Mouse (Mus musculus): Measurements from ENCODE around the gene Dab1. TPM values are rescaled to one million over a fixed set of nuclear protein-coding genes. Genes with fewer than 3 reads are reported as not detected.

The Dab1 gene
- polyA plus RNA-seq, 1 experiment from 2014 or later = 77.8 TPM

DNA sequence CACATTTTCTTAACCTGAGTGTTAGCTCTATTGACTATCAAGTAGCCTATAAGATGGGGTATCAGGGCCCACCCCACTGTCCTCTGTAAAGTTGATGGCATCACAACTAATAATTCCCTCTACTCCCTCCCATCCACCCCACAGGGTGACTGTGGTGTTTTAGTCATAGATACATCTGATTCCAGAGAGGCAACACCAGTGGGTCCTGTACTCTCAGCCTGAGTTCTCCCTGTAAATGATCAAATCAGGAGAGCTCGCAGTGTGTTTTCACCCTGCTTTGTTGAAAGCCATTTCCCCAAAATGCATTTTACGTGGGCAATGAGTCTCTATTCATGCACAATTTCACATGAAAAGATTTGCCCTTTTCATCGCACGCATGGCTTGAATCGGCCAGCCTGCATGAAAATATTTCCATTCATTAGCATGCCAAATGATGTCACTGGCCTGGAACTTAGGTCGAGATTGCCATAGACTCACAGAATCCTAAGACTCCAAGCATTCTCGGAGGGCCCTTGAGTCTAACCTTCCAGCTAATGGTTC lies 454.8 kb downstream of the Dab1 start:
- Histone ChIP-seq H3K4me3 (replicated peaks) (no peak overlapping the region), H3K27me3 (peaks cover 26% of the 10 kb centered on the region), H3K36me3 (replicated peaks) (no peaks in the 10 kb centered on the region), H3K27ac (no peak overlapping the region), H3K9me3 (no peaks in the 10 kb centered on the region), H3K4me2 (no peak overlapping the region), H3K9ac (no peak overlapping the region), H3K4me1 (peaks cover 13% of the 10 kb centered on the region)
- ATAC-seq (ENCODE audit: low FRiP score) = peak; percentile 74
- 10% methylated on average over 7 of the region's 7 CpGs for WGBS

DNA sequence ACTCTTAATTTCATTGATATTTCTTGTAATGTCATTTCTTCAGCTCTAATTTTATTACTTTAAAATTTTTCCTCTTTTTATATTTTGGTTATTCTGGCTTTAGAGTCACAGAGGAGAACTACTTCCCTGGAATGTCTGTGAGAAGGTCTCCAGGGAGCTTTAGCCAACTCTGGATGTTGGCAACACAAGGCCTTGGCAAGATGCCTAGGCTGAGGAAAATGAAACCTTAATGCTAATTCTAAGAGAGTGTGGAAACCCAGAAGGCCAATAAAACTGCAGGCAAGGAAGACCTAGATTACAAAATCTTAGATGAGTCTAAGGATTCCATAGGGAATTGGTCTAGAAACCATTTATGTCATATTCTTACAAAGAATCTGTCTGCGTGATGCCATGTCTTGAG lies 458.6 kb downstream of the Dab1 start:
- Histone ChIP-seq H3K9me3 (no peaks in the 10 kb centered on the region), H3K27me3 (peaks cover 5% of the 10 kb centered on the region; the same call in 1 of the 2 replicates), H3K27ac (no peak overlapping the region), H3K4me2 (no peak overlapping the region), H3K36me3 (replicated peaks) (no peaks in the 10 kb centered on the region), H3K4me1 (peaks cover 13% of the 10 kb centered on the region), H3K9ac (no peak overlapping the region), H3K4me3 (replicated peaks) (no peak overlapping the region)
- ATAC-seq (ENCODE audit: low FRiP score) = no peak
- 92% methylated on average over 1 of the region's 1 CpGs for WGBS

DNA sequence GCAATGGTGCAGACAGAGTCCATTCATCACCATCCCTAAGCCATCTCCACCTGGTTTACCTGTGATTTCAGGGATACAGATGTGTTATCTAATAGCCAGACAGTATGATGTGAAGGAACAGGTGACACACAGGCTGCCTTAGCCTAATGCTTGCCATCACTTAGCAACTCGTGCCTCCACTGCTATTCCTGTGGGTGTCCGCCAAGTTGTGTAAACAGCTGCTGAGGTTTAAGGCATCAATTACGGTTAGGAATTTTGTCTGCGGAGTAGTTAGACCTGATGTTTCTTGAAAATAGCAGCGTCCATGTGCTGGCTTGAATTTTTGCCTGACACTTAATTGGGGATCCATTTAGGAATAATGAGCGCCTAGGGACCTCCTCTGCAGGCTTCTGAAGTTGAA lies 487.1 kb downstream of the Dab1 start:
- Histone ChIP-seq H3K36me3 (replicated peaks) (no peaks in the 10 kb centered on the region), H3K27me3 (no peaks in the 10 kb centered on the region), H3K4me3 (replicated peaks) (no peak overlapping the region), H3K9ac (no peak overlapping the region), H3K27ac (no peak overlapping the region), H3K4me1 (no peaks in the 10 kb centered on the region), H3K9me3 (no peaks in the 10 kb centered on the region), H3K4me2 (no peak overlapping the region)
- ATAC-seq (ENCODE audit: low FRiP score) = no peak
- WGBS = 84% methylated on average over 6 of the region's 6 CpGs

DNA sequence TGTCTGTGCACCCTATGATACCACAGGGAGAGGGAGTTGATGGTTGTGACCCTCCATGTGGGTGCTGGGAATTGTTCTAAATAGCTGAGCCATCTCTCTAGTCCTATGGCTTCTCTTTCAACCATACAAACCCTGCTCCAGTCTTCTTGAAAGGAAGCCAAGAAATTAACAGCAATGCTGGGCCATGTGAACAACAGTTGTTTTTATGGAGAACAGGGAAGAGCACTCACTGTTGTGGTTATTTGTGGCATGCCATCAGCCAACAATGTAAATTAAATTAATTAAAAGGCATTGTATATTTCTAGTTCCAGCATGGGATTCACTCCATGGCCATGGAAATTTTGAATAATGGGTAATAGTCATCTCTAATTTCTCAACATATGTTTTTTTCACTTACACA lies 492.5 kb downstream of the Dab1 start:
- H3K9me3 ChIP-seq = no peaks in the 10 kb centered on the region
- H3K4me2 ChIP-seq = no peak overlapping the region
- H3K36me3 ChIP-seq (replicated peaks) = no peaks in the 10 kb centered on the region
- no peak for ATAC-seq (ENCODE audit: low FRiP score)
- peaks cover 9% of the 10 kb centered on the region; the same call in 1 of the 2 replicates for H3K4me1 ChIP-seq
- H3K4me3 ChIP-seq (replicated peaks) = no peak overlapping the region
- H3K27ac ChIP-seq = no peak overlapping the region
- H3K9ac ChIP-seq = no peak overlapping the region
- H3K27me3 ChIP-seq = no peaks in the 10 kb centered on the region

DNA sequence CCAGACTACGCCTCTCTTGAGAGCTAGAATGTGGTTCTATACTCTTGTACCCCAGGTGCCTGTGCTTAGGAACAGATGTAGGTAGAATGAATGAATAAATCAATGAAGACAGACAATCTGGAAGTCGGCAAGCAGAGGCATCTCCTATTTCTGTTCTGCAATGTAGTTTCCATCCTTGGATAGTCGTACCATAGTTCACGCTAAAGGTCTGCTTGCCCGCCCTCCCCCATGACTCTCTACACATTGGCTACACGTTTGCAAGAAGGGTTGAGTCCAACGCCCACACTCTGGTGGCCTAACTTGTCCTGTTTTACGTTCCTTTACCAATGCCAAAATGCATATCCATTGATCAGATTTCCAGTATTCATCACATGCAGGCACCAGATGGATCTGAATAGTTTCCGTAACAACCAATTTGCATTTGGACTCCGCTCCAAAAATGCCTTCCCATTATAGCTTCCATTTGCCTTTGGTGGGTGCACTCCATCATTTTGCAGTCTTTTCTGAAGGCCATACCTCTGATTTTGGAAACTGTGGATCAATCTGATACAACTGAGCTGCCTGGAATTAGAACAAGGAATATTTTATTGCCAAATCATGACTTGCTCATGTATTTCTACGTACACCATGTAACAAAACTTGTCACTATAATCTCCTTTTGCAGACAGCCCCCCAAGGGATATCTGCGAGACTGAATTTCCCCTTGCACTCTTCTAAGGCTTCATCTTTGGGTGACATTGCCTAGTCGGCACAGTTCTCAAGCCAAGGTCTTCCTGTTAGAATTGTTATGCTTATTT lies 494.2 kb downstream of the Dab1 start:
- Histone ChIP-seq H3K4me2 (no peak overlapping the region), H3K27ac (no peak overlapping the region), H3K36me3 (replicated peaks) (no peaks in the 10 kb centered on the region), H3K27me3 (no peaks in the 10 kb centered on the region), H3K9ac (no peak overlapping the region), H3K9me3 (no peaks in the 10 kb centered on the region), H3K4me1 (peaks cover 9% of the 10 kb centered on the region; the same call in 1 of the 2 replicates), H3K4me3 (replicated peaks) (no peak overlapping the region)
- no peak for ATAC-seq (ENCODE audit: low FRiP score)
- 84% methylated on average over 13 of the region's 13 CpGs for WGBS

DNA sequence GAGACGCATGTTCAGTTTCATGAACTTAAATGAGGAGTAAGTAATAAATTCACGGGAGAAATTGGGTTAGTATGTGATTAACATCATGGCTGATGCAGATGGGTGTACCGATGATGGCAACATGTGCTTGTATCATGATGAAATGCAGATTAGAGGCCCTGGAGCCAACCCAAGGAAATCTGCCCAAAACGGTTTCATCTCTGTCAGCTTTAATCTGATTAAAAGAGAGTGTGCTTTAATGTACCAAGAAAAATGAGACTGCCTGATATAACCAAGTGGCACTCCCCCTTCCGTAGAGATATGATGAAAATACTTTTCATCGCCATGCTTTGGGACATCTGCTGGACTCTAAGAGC lies 494.8 kb downstream of the Dab1 start:
- no peak for ATAC-seq (ENCODE audit: low FRiP score)
- Histone ChIP-seq H3K4me2 (no peak overlapping the region), H3K9ac (no peak overlapping the region), H3K4me3 (replicated peaks) (no peak overlapping the region), H3K27ac (no peak overlapping the region), H3K9me3 (no peaks in the 10 kb centered on the region), H3K36me3 (replicated peaks) (no peaks in the 10 kb centered on the region), H3K27me3 (no peaks in the 10 kb centered on the region), H3K4me1 (peaks cover 9% of the 10 kb centered on the region; the same call in 1 of the 2 replicates)
- 92% methylated on average over 6 of the region's 6 CpGs for WGBS

DNA sequence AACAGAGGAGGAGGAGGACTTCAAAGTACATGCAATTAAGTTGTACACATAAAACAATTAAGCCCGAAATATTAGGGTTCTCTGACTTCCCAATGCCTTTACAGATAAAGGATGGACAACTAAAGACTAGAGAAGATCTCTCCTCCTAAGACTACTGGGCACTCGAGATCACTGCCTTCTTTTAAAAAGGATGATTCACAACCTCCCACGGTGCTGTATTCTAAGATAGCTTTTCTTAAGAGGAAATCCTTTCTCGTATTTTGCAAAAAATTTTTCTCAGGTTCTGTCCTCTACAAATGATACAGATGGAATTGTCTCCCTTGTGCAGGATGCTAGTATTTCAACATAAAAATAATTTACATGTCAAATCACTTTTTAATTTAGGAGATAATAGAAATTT lies 500.9 kb downstream of the Dab1 start:
- Histone ChIP-seq H3K4me1 (no peaks in the 10 kb centered on the region), H3K4me2 (no peak overlapping the region), H3K27ac (no peak overlapping the region), H3K27me3 (no peaks in the 10 kb centered on the region), H3K9ac (no peak overlapping the region), H3K4me3 (replicated peaks) (no peak overlapping the region), H3K9me3 (no peaks in the 10 kb centered on the region), H3K36me3 (replicated peaks) (no peaks in the 10 kb centered on the region)
- 84% methylated on average over 4 of the region's 4 CpGs for WGBS
- no peak for ATAC-seq (ENCODE audit: low FRiP score)

DNA sequence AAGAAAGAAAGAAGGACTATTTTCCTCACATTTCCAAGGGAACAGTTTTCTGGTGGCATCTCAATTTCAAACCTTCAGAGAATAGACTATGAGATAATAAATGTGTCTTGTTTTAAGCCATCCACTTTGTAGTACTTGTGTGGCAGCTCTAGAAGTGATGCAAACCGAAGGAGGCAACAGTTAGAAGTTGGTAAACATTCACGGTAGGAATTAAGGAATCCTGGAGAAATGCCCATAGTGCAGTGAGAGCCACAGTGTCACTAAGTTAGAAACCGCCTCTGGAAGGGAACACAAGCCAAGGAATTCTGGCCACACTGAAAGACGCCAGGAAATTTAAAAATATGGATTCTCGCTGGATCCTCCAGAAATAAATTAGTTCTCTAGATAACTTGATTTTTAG lies 502.8 kb downstream of the Dab1 start:
- no peaks in the 10 kb centered on the region for H3K36me3 ChIP-seq (replicated peaks)
- ATAC-seq (ENCODE audit: low FRiP score) = no peak
- no peaks in the 10 kb centered on the region for H3K27me3 ChIP-seq
- H3K9ac ChIP-seq = no peak overlapping the region
- no peak overlapping the region for H3K4me3 ChIP-seq (replicated peaks)
- H3K4me1 ChIP-seq = no peaks in the 10 kb centered on the region
- no peak overlapping the region for H3K4me2 ChIP-seq
- 91% methylated on average over 5 of the region's 5 CpGs for WGBS
- H3K9me3 ChIP-seq = no peaks in the 10 kb centered on the region
- no peak overlapping the region for H3K27ac ChIP-seq

DNA sequence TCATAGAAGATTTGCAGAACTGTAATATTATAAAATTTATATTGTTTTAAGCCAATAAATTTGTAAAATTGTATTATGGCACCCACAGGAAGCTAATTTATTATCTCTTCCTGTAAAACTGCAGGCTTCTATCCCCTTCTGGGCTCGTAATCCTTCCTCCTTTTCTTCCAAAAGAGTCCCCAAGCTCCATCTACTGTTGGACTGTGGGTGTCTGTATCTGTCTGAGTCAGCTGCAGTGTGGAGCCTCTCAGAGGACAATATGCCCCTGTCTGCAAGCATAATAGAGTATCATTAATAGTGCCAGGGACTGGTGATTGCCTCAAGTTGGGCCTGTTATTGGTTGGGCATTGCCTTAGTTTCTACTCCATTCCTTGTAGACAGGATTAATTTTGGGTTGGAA lies 503.2 kb downstream of the Dab1 start:
- Histone ChIP-seq H3K27me3 (no peaks in the 10 kb centered on the region), H3K9me3 (no peaks in the 10 kb centered on the region), H3K36me3 (replicated peaks) (no peaks in the 10 kb centered on the region), H3K4me2 (no peak overlapping the region), H3K4me1 (no peaks in the 10 kb centered on the region), H3K4me3 (replicated peaks) (no peak overlapping the region), H3K27ac (no peak overlapping the region), H3K9ac (no peak overlapping the region)
- ATAC-seq (ENCODE audit: low FRiP score) = no peak
- WGBS = 79% methylated on average over 1 of the region's 1 CpGs

DNA sequence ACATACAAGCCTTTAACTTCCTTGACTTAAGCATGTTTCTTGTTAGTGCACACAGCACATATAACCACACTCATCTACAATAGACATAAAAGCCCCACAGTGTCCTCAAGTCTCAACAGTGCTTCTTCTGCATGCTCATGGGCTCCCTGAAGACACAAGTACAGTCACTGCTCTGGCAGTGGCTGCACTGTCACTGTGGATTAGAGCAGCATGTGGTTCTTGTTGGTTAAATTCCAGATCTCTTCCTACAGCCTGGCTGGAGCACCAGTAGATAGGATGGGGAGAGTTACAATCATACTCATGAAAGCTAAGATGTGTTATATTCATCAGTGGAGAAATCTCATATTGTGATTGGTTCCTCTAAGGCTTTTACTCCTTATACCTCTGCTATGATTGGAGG lies 534.5 kb downstream of the Dab1 start:
- H3K27me3 ChIP-seq = no peaks in the 10 kb centered on the region
- no peaks in the 10 kb centered on the region for H3K4me1 ChIP-seq
- H3K9ac ChIP-seq = no peak overlapping the region
- no peak overlapping the region for H3K27ac ChIP-seq
- H3K36me3 ChIP-seq (replicated peaks) = no peaks in the 10 kb centered on the region
- no peaks in the 10 kb centered on the region for H3K9me3 ChIP-seq
- no peak overlapping the region for H3K4me3 ChIP-seq (replicated peaks)
- no peak overlapping the region for H3K4me2 ChIP-seq
- no peak for ATAC-seq (ENCODE audit: low FRiP score)

DNA sequence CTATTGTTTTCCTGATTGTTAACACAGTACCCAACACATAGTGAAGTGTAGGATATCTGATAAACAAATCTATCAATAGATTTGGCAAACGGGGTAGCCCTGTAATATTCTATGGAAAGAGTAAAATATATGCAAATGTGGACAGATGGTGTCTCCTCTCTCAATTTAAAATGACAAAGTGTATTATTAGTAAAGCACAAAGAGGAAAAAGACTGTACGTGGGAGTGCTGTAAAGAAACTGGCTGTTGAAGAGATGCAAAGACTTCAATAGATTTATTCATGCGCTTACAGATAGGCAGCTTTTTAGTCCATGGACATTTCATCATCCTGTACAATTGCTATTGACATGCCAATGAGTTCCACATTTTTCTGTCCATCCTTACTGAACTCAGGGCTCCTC lies 558.9 kb downstream of the Dab1 start:
- Histone ChIP-seq H3K36me3 (replicated peaks) (no peaks in the 10 kb centered on the region), H3K4me2 (no peak overlapping the region), H3K27ac (no peak overlapping the region), H3K4me3 (replicated peaks) (no peak overlapping the region), H3K4me1 (no peaks in the 10 kb centered on the region), H3K27me3 (no peaks in the 10 kb centered on the region), H3K9me3 (no peaks in the 10 kb centered on the region), H3K9ac (no peak overlapping the region)
- ATAC-seq (ENCODE audit: low FRiP score) = no peak
- 69% methylated on average over 3 of the region's 3 CpGs for WGBS

DNA sequence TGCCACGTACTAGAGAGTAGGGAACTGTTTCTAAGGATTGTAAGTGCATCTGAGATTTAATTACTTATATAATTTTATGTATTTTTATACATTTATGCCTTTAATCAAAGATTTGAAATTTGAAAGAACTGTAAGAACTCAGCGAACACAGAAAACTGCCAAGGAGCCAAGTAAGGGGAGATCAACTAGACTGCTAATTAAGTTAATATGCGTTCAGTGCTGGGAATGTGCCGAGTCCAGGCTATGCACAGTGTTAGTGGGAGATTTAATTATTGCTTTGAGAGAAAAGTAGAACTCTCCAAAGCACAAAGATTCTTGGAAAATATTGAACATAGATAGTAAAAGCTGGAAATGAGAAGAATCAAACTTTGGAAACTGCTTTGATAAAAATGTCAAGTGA lies 567.2 kb downstream of the Dab1 start:
- Histone ChIP-seq H3K9ac (no peak overlapping the region), H3K4me1 (no peaks in the 10 kb centered on the region), H3K4me3 (replicated peaks) (no peak overlapping the region), H3K36me3 (replicated peaks) (no peaks in the 10 kb centered on the region), H3K27ac (no peak overlapping the region), H3K9me3 (no peaks in the 10 kb centered on the region), H3K4me2 (no peak overlapping the region), H3K27me3 (no peaks in the 10 kb centered on the region)
- WGBS = 76% methylated on average over 4 of the region's 4 CpGs
- no peak for ATAC-seq (ENCODE audit: low FRiP score)

DNA sequence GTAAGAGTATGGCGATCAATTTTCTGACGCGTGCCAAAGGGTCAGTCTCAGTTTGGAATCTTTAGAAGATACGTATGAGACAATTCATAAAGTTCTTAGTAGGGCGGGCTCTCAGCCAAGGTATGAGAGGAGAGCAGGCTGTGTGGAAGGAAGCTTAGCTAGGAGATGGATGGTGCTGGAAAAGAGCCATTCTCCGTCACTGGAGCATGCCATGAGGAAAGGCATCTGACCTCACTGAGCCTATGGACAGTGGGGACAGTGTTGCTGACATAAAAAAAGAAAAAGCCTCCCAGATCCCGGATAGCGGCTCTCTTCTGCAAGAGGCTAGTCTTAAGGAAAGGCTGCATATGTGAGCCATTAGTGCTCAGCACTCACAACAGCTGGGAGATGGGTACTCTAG lies 579.5 kb downstream of the Dab1 start:
- Histone ChIP-seq H3K27ac (no peak overlapping the region), H3K27me3 (no peaks in the 10 kb centered on the region), H3K9ac (no peak overlapping the region), H3K36me3 (replicated peaks) (no peaks in the 10 kb centered on the region), H3K4me1 (no peaks in the 10 kb centered on the region), H3K4me2 (no peak overlapping the region), H3K9me3 (no peaks in the 10 kb centered on the region), H3K4me3 (replicated peaks) (no peak overlapping the region)
- WGBS = 87% methylated on average over 8 of the region's 8 CpGs
- no peak for ATAC-seq (ENCODE audit: low FRiP score)
